Mouse (Mus musculus) heart, embryonic 15.5 days (tissue): ENCODE measurements around the gene Ndufa4. TPM values are rescaled to one million over a fixed set of nuclear protein-coding genes. Genes with fewer than 3 reads are reported as not detected.

ENCODE experiments used
- ATAC-seq: fragments of 200-750 bp; cut with Nextera tagmentation; replicated peaks from 2 replicates; pipeline ENCODE4 v1.8.0; 2017; ENCODE audit warnings: low read depth, moderate TSS enrichment; ENCODE audit not compliant: insufficient number of reproducible peaks, insufficient read depth, low FRiP score
- H3K27ac ChIP-seq: fragments of 300-500 bp; sonication (generic); 2 replicates; pipeline ENCODE4 v1.5.1; 2015; ENCODE audit warnings: mild to moderate bottlenecking, inconsistent platforms
- H3K27me3 ChIP-seq: fragments of 300-500 bp; sonication (generic); 2 replicates; pipeline ENCODE4 v1.6.1; 2015; ENCODE audit warnings: inconsistent platforms
- H3K36me3 ChIP-seq: fragments of 300-500 bp; sonication (generic); 2 replicates; pipeline ENCODE4 v1.6.1; 2015; ENCODE audit warnings: mild to moderate bottlenecking, inconsistent platforms
- H3K4me1 ChIP-seq: fragments of 300-500 bp; sonication (generic); replicated peaks from 2 replicates; pipeline ENCODE4 v1.6.1; 2015; ENCODE audit warnings: inconsistent platforms
- H3K4me2 ChIP-seq: fragments of 300-500 bp; sonication (generic); 2 replicates; pipeline ENCODE4 v1.6.1; 2015; ENCODE audit warnings: inconsistent platforms, mild to moderate bottlenecking, moderate library complexity
- H3K4me3 ChIP-seq: fragments of 300-500 bp; sonication (generic); 2 replicates; pipeline ENCODE4 v1.5.1; 2015; ENCODE audit warnings: mild to moderate bottlenecking, inconsistent platforms
- H3K9ac ChIP-seq: fragments of 300-500 bp; sonication (generic); 2 replicates; pipeline ENCODE4 v1.6.1; 2015; ENCODE audit warnings: mild to moderate bottlenecking, inconsistent platforms
- H3K9me3 ChIP-seq: fragments of 300-500 bp; sonication (generic); replicated peaks from 2 replicates; pipeline ENCODE4 v1.6.1; 2016; ENCODE audit warnings: inconsistent platforms
- WGBS: fragments of 180-500 bp; shearing (Covaris S2); methylation state at CpG from one replicate; pipeline ENCODE4 v1.1.7; 2015; ENCODE audit warnings: mixed read lengths; 5-methylcytosine and 5-hydroxymethylcytosine counted together
- polyA plus RNA-seq: library from polyadenylated mRNA; unstranded; fragments of >200 nt; fragmentation: Nextera tagmentation; extraction: Ambion mirVana; gene quantifications from 2 replicates; pipeline ENCODE4 v1.2.1, GENCODE M21; 2015

Gene Ndufa4
- polyA plus RNA-seq, result 1,340 and 1,764 TPM in 2 replicates

DNA sequence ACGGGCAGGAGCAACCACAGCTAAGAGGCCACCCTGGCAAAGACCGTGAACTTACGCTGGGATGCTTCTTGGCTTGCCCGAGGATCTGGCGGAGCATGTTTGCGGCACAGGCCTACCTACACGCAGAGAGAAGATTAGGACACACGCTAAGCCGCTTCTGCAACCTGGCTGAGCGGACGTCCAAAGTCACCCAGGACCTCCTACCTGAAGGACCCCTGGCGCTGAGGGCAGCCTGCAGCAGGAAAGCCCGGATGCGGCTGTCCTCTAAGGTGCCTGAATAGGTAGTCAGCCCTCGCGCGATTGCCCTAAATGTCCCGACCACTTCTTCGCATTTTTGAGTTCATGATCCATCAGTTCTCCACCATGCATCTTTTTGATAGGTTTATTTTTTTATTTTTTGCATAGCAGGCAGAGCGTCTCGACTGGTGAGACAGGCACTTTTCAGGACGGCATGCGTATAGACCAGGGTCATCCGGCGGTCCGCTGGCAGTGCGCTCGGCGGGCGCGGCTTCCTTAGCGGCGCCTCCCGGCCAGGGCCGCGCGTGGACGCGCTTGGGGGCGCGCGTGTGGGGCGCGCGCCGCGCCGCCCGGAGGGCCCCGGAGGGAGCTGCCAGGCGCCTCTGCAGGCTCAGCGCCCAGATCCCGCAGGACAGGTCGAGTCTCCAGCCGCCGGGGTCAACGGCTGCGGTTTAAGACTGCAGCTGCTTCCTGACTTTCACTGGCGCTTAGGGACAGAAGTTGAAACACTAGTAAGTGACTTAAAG, at the start of gene Ndufa4, which contains the start of gene Phf14:
Ndufa4 (minus strand) TSS at position 229 of the 764 bp plus-strand sequence.
Phf14 (plus strand) TSS at position 541 of the 764 bp plus-strand sequence.
- under 1% methylated on average over 59 of the region's 59 CpGs for WGBS
- Histone ChIP-seq H3K4me2 (peak within 1 kb of the TSS; percentile 75), H3K27me3 (no peaks in the 10 kb centered on the region), H3K4me1 (peaks cover 17% of the 10 kb centered on the region), H3K9ac (peak within 1 kb of the TSS; percentile 92), H3K27ac (peak within 1 kb of the TSS; percentile 93), H3K36me3 (peaks cover 20% of the 10 kb centered on the region), H3K4me3 (peak within 1 kb of the TSS; percentile 95), H3K9me3 (no peaks in the 10 kb centered on the region)
- peak; percentile 96 for ATAC-seq

DNA sequence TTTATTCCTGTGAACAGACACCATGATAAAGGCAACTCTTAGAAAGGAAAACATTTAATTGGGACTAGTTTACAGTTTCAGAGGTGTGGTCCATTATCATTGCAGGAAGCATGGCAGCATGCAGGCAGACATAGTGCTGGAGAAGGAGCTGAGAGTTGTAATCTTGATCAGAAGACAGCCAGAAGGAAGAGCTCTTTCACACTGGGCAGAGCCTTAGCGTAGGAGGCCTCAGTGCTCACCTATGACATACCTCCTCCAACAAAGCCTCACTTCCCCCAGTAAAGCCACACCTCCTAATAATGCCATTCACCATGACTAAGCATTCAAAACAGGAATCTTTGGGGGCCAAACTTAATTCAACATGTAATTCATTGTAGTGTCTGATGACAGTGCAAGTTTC, 40.8 kb upstream of the Ndufa4 start:
- no peak overlapping the region for H3K4me2 ChIP-seq
- peaks cover 4% of the 10 kb centered on the region for H3K36me3 ChIP-seq
- ATAC-seq, result no peak
- no peak overlapping the region for H3K27ac ChIP-seq
- 92% methylated on average over 1 of the region's 1 CpGs for WGBS
- H3K4me3 ChIP-seq, result no peak overlapping the region
- no peaks in the 10 kb centered on the region for H3K9me3 ChIP-seq
- H3K4me1 ChIP-seq, result peaks cover 17% of the 10 kb centered on the region
- H3K9ac ChIP-seq, result no peak overlapping the region
- H3K27me3 ChIP-seq, result no peaks in the 10 kb centered on the region

DNA sequence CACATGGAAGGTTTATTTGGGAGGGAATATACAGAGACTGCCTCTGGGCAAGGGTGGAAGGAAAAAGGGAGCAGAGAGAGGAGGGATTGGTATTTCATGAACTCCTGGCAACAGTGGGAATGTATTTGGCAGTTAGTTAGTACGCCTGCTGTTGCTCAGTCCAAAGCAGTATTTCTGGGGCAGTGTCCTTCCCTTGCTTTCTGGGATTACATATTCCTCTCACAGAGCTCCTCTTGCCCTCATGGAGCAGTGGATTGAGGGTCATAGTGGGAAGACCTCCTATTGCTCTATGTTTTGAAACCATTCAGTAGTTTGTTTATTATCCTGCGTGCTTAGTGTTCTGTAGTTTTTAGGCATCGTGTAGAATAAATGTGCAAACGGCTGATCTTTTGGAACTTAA, 34.8 kb upstream of the Ndufa4 start:
- no peak overlapping the region for H3K27ac ChIP-seq
- H3K27me3 ChIP-seq, result no peaks in the 10 kb centered on the region
- ATAC-seq, result no peak
- no peak overlapping the region for H3K9ac ChIP-seq
- H3K36me3 ChIP-seq, result peaks cover 10% of the 10 kb centered on the region
- no peak overlapping the region for H3K4me2 ChIP-seq
- H3K9me3 ChIP-seq, result no peaks in the 10 kb centered on the region
- 95% methylated on average over 4 of the region's 4 CpGs for WGBS
- H3K4me3 ChIP-seq, result no peak overlapping the region
- H3K4me1 ChIP-seq, result peaks cover 17% of the 10 kb centered on the region

DNA sequence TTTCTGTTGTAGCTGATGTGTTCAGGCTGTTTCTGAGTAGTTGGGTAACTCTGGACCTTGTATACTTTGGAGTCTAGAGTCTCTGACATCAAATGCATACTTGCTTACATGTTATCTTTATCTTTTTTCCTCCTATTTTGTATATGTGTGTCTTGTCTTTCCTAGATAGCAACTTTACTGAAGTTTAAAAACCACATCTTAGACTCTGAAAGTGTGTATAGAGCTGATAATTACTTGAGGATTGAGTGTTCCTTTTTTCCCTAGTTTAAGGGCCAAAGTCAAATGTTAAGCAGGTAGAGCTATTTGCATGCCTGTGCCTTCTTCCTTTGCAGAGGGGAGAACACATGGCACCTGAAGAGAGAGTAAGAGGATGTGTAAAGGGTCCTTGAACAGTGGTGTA, 33.6 kb upstream of the Ndufa4 start:
- ATAC-seq, result no peak
- H3K4me3 ChIP-seq, result no peak overlapping the region
- H3K4me1 ChIP-seq, result peaks cover 17% of the 10 kb centered on the region
- H3K9ac ChIP-seq, result no peak overlapping the region
- peaks cover 10% of the 10 kb centered on the region for H3K36me3 ChIP-seq
- no peak overlapping the region for H3K4me2 ChIP-seq
- no peaks in the 10 kb centered on the region for H3K27me3 ChIP-seq
- no peaks in the 10 kb centered on the region for H3K9me3 ChIP-seq
- no peak overlapping the region for H3K27ac ChIP-seq

DNA sequence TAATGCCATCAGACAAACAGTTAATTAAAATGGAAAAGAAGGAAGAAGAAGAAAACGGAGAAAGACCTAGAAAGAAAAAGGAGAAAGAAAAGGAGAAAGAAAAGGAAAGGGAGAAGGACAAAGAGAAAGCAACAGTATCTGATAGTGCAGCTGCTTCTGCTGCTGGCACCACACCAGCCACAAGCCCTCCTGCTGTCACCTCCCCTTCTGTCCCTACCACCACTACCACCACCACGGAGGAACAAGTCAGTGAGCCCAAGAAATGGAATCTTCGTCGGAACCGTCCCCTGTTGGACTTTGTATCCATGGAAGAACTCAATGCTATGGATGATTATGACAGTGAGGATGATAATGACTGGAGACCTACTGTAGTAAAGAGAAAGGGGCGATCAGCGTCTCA, 26.1 kb upstream of the Ndufa4 start:
- H3K9ac ChIP-seq, result no peak overlapping the region
- H3K27me3 ChIP-seq, result no peaks in the 10 kb centered on the region
- 92% methylated on average over 7 of the region's 7 CpGs for WGBS

DNA sequence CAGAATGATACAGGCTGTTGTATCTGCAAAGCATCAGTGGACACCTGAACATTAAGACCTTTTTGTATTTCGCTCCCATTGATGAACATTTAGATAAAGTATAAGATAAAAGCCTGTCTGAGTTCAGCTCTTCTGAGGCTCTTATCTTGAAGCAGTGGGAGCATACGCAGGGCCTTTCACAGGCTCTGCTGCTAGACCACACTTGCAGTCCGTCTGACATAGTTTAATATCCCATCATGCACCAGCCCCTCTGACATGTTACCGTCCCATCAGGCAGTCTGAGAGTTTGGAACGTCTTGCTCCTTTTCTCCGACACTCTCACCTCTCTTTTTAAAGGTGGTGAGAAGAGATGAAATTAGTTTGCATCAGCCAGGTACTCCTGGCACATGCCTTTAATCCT, 20.2 kb upstream of the Ndufa4 start:
- no peak for ATAC-seq
- H3K27me3 ChIP-seq, result no peaks in the 10 kb centered on the region
- H3K4me3 ChIP-seq, result peak overlapping the region; percentile 77
- WGBS, result 57% methylated on average over 6 of the region's 6 CpGs
- no peaks in the 10 kb centered on the region for H3K9me3 ChIP-seq
- H3K4me2 ChIP-seq, result no peak overlapping the region
- no peak overlapping the region for H3K27ac ChIP-seq
- 0 out of 2 replicates have a peak, but pooled peaks cover 8% of the 10 kb centered on the region for H3K36me3 ChIP-seq
- no peak overlapping the region for H3K9ac ChIP-seq
- peaks cover 21% of the 10 kb centered on the region for H3K4me1 ChIP-seq

More for the DNA sequence above, 26.1 kb upstream of the Ndufa4 start:
- Histone ChIP-seq H3K4me1 (0 out of 2 replicates have a peak, but pooled peaks cover 3% of the 10 kb centered on the region), H3K36me3 (0 out of 2 replicates have a peak, but pooled peaks cover 1% of the 10 kb centered on the region), H3K27ac (no peak overlapping the region), H3K4me2 (no peak overlapping the region), H3K9me3 (no peaks in the 10 kb centered on the region), H3K4me3 (no peak overlapping the region)
- ATAC-seq, result no peak

DNA sequence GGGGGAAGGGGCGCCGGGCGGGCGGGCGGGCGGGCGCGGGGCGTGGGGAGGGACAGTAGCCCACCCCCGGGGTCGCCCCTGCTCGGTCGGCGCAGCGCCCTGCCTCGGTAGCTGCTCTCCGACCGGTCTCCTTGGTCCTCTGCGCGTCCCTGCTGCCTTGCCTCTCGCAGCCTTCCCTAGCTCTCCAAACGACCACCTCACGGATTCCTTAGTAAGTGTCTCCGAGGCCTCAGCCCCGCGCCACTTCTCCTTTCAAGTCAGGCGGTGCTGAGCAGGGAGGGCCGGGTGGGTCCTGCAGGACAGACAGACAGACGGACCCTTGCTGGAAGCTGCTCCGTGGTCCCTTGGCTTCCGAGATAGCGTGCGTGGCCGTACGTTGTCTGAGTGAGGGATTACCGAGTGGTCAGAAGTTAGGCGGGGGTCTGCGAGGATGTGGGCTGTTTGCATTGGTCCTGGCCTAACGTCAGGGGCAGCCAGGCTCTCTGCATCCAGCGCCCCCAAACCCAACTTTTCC, 18.8 kb upstream of the Ndufa4 start:
- Histone ChIP-seq H3K4me3 (peak overlapping the region; percentile 77), H3K27ac (peak overlapping the region; percentile 91), H3K9me3 (no peaks in the 10 kb centered on the region), H3K27me3 (no peaks in the 10 kb centered on the region), H3K4me1 (peaks cover 21% of the 10 kb centered on the region), H3K4me2 (peak overlapping the region; percentile 72), H3K36me3 (0 out of 2 replicates have a peak, but pooled peaks cover 8% of the 10 kb centered on the region), H3K9ac (peak overlapping the region; percentile 84)
- peak; percentile 65 for ATAC-seq
- WGBS, result under 1% methylated on average over 40 of the region's 40 CpGs

DNA sequence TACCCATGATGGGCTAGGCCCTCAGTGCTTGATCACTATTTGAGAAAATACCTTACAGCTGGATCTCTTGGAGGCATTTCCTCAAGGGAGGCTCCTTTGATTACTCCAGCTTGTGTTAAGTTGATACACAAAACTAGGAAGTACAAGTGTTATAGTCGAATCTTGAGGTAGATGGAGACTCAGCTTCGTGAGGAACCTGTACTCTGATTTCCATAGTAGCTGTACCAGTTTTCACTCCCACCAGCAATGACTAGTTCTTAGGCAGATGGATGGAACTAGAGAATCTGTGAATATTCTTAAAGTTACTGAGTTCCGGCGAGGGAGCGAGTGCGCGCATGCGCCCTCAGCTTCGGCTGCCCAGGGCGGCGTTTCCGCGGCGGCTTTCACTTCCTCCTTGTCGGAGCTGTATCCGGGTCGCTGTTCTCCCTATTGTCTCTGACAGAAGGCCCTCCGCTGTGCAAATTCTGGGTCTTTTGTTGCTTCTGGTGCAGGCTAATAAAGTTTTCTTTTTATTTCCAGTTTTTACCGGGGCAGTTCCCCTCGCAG, 18.3 kb upstream of the Ndufa4 start:
- H3K9me3 ChIP-seq, result no peaks in the 10 kb centered on the region
- H3K4me3 ChIP-seq, result peak overlapping the region; percentile 77
- ATAC-seq, result peak; percentile 95
- under 1% methylated on average over 20 of the region's 20 CpGs for WGBS
- H3K4me1 ChIP-seq, result peaks cover 21% of the 10 kb centered on the region
- peak overlapping the region; percentile 72 for H3K4me2 ChIP-seq
- 0 out of 2 replicates have a peak, but pooled peaks cover 8% of the 10 kb centered on the region for H3K36me3 ChIP-seq
- peak overlapping the region; percentile 84 for H3K9ac ChIP-seq
- peak overlapping the region; percentile 91 for H3K27ac ChIP-seq
- no peaks in the 10 kb centered on the region for H3K27me3 ChIP-seq

DNA sequence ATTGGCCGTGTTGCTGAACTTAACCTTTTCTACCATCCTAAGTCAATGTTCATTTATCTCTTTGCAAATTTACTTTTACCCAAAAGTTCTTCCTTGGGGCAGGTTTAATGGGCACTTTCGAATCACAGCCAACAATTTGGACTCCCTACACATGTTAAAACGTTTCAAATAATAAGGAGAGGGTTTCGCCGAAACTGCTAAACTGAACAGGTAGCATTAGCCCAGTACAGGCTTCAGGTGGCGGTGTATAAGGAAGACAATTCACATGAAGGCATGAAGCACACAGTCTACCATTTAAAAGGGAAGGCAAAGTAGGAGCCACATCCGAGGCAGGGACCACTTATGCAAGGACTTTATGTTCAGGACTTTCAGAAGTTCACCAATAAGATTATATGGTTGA, 873 bp upstream of the Ndufa4 start:
- ATAC-seq, result no peak
- H3K36me3 ChIP-seq, result peaks cover 13% of the 10 kb centered on the region
- peak overlapping the region; percentile 69 for H3K9ac ChIP-seq

DNA sequence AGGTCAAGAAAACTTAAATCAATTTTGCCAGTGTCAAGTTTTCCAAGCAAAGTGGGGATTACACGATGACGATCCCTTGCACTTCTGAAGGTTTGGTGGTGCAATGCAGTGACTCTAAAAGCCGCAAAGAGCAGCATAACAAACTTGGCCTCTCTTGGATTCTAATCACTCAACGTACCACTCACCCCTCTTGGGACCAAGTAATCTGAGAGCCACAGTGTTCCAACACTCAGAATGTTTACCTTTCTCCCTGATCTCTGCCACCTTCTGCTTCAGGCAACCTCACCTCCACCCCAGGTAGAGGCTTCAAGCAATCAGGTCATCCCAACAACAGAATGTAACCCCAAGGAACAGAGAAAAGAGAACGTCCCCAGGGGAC, 418 bp downstream of the Ndufa4 start:
- under 1% methylated on average over 5 of the region's 5 CpGs for WGBS
- peak overlapping the region; percentile 95 for H3K4me3 ChIP-seq
- ATAC-seq, result 0 out of 2 replicates have a peak, but pooled peaks have one; percentile 5
- H3K4me2 ChIP-seq, result peak overlapping the region; percentile 75
- H3K4me1 ChIP-seq, result peaks cover 17% of the 10 kb centered on the region
- peak overlapping the region; percentile 92 for H3K9ac ChIP-seq
- no peaks in the 10 kb centered on the region for H3K27me3 ChIP-seq
- H3K36me3 ChIP-seq, result peaks cover 25% of the 10 kb centered on the region
- H3K27ac ChIP-seq, result peak overlapping the region; percentile 93
- H3K9me3 ChIP-seq, result no peaks in the 10 kb centered on the region

More for the DNA sequence above, 873 bp upstream of the Ndufa4 start:
- Histone ChIP-seq H3K27me3 (no peaks in the 10 kb centered on the region), H3K27ac (peak overlapping the region; percentile 93), H3K4me2 (peak overlapping the region; percentile 75), H3K4me1 (peaks cover 13% of the 10 kb centered on the region), H3K4me3 (peak overlapping the region; percentile 95), H3K9me3 (no peaks in the 10 kb centered on the region)
- 32% methylated on average over 7 of the region's 7 CpGs for WGBS

DNA sequence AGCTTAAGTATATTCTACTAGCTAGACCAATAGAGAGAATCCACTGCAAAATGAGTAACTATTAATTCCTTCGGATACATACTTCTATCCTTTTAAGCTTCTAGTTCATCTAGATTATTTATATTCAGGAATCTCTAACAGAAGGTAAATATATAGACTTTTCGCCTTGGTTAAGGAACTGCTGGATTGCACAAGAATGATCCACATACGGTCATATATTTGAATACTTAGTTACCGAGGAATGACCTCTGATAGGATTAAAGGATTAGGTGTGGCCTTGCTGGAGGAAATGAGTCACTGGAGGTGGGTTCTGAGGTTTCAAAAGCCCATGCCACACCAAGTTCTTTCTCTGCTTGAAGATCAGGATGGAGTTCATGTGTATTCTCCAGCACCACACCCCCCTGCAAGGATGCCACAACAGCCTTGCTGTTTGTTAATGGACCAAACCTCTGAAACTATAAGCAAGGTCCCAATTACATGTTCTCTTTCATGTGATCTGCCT, 6.4 kb downstream of the Ndufa4 start:
- no peak overlapping the region for H3K27ac ChIP-seq
- 87% methylated on average over 4 of the region's 4 CpGs for WGBS
- no peak for ATAC-seq
- no peak overlapping the region for H3K9ac ChIP-seq
- H3K4me3 ChIP-seq, result no peak overlapping the region
- peaks cover 50% of the 10 kb centered on the region for H3K36me3 ChIP-seq
- H3K27me3 ChIP-seq, result no peaks in the 10 kb centered on the region
- peaks cover 11% of the 10 kb centered on the region for H3K4me1 ChIP-seq
- H3K4me2 ChIP-seq, result no peak overlapping the region
- no peaks in the 10 kb centered on the region for H3K9me3 ChIP-seq
